Mouse (Mus musculus) neutrophil, adult 59 days (primary cell): Measurements from ENCODE around the gene Gm3880. TPM values are rescaled to one million over a fixed set of nuclear protein-coding genes. Genes with fewer than 3 reads are reported as not detected.

Experiments
- total RNA-seq, 2 experiments: library from RNA; stranded (reverse); gene quantifications; 1 replicate in 1 of 2; 2 replicates in 1 of 2; pipeline ENCODE4 v1.2.4; 2023

The Gm3880 gene
- not detected for total RNA-seq

DNA sequence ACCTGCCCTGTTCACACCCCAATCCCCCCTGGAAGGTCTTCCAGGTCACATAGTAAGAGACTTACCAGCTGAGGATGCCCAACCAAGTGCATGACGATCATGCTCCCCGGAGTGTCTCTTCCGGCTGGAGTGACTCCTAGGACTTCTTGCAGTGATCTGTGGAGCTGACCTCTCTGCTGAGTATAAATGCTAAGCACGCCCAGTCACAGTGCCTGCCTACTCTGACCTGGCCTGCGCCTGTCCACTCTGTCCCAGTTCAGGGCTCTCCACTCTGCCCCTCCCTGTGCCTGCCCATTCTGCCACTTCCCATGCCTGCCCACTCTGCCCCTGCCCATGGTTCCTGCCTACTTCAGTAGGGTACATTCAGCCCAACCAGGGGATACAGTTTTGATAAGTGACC lies at the start of gene Gm3880:
TSS of gene Gm3880 (minus strand) at position 101 of the 400 bp plus-strand sequence.

GRCm38 (mm10) chrX:102707535-102707934 lies 20.8 kb upstream of the Gm3880 start, which contains the start of the genes Gm9112 and Dmrtc1b:
Gm9112 (minus strand) TSS chrX:102707635.
Dmrtc1b (plus strand) TSS chrX:102707865.

GRCm38 (mm10) chrX:102643823-102644572 lies 42.8 kb downstream of the Gm3880 start, which contains the start of gene Phka1:
Phka1 (minus strand) TSS chrX:102644246.

Other genes with a start within 250 kb of the Gm3880 start
- 1 to 10 TPM; 5.8 to 8.4 TPM for gene Hdac8, start 181.6 kb downstream of the Gm3880 start, total RNA-seq
- gene Phka1, start 42.7 kb downstream of the Gm3880 start, total RNA-seq = 1 to 10 TPM; 2.9 to 3.4 TPM
- gene Gm9112, start 20.7 kb upstream of the Gm3880 start, total RNA-seq = not detected
- not detected for gene Dmrtc1b, start 20.9 kb upstream of the Gm3880 start, total RNA-seq
- not detected for gene Dmrtc1c1, start 116.0 kb upstream of the Gm3880 start, total RNA-seq
- gene Dmrtc1c2, start 167.6 kb upstream of the Gm3880 start, total RNA-seq = not detected
- gene 1700031F05Rik, start 181.0 kb upstream of the Gm3880 start, total RNA-seq = not detected
- gene Dmrtc1a, start 221.7 kb upstream of the Gm3880 start, total RNA-seq = not detected
- not detected for gene 1700011M02Rik, start 221.9 kb upstream of the Gm3880 start, total RNA-seq
- not detected for gene 1700018G05Rik, start 241.4 kb upstream of the Gm3880 start, total RNA-seq